Mouse (Mus musculus): Measurements from ENCODE around the gene Wnt7a. TPM values are rescaled to one million over a fixed set of nuclear protein-coding genes. Genes with fewer than 3 reads are reported as not detected.

Wnt7a gene
- total and polyA plus RNA-seq, 3 experiments: not detected

DNA sequence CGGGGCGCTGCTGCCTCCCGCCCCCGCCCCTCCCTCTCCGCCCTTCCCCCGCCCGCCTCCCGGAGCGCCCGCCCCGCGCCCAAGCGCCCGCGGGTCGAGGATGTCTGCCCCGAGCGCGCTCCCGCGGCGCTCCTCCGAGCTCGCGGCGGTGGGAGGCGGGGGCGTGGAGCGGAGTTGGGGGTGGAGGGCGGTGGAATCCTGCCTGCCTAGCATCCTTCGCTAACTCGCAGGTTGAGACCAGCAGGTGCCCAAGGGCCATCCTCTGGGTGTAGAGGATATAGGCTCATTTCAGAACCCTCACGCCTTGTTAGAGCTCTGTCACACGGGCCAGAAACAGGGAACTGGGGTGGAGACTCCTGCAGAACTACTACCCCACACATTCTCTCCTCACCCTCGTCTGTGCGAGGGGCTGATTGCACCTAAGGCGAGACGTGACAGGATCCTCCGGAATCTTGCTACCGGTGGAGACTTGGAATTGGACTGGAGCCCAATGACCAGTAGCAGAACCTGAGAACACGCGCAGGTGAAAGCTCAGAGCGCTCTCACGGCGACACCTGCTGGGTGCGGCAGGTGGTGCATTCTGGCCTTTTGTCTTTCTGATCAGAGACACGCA lies 312 bp upstream of the Wnt7a start:
- DNase-seq (ENCODE audit: low read depth, low spot score): peak; percentile 5
- Histone ChIP-seq H3K27me3 (ENCODE audit: control insufficient read depth in 1 of 2, insufficient read depth in 2 of 2, low read length in 2 of 2) (no peaks in the 10 kb centered on the region), H3K9me3 (replicated peaks; ENCODE audit: insufficient read depth, low read length) (no peaks in the 10 kb centered on the region), H3K36me3 (ENCODE audit: control insufficient read depth in 1 of 2, insufficient read depth in 2 of 2, low read length in 2 of 2) (no peaks in the 10 kb centered on the region), H3K27ac (ENCODE audit: control insufficient read depth, low read depth, low read length) (no peak overlapping the region), H3K9ac (ENCODE audit: control insufficient read depth, low read depth, low read length, poor library complexity, severe bottlenecking) (no peak overlapping the region), H3K4me3 (ENCODE audit: control insufficient read depth in 1 of 2, insufficient read depth in 1 of 2, low read depth in 2 of 2, low read length in 2 of 2) (no peak overlapping the region), H3K4me1 (ENCODE audit: control insufficient read depth in 1 of 2, insufficient read depth in 2 of 2, low read length in 2 of 2) (no peaks in the 10 kb centered on the region), H3K79me2 (ENCODE audit: control insufficient read depth, insufficient read depth, low read length, poor library complexity) (no peaks in the 10 kb centered on the region)
- TF ChIP-seq CTCF (IDR thresholded peaks at IDR 0.05 in 2 of 3, conservative IDR thresholded peaks at IDR 0.05 in 1 of 3; ENCODE audit: control insufficient read depth in 1 of 3, insufficient read depth in 1 of 3, low read depth in 2 of 3, low read length in 3 of 3, poor library complexity in 1 of 3, severe bottlenecking in 1 of 3): peak; percentile 26 to 51 (median 41)
- TF ChIP-seq POLR2AphosphoS5 (IDR thresholded peaks at IDR 0.05; ENCODE audit: borderline replicate concordance, low read depth, low read length): no peak
- TF ChIP-seq HCFC1 (IDR thresholded peaks at IDR 0.05; ENCODE audit: low read depth, low read length): no peak
- no peak for TF ChIP-seq USF1 (IDR thresholded peaks at IDR 0.05; ENCODE audit: low read depth, low read length)
- no peak for TF ChIP-seq EP300 (IDR thresholded peaks at IDR 0.05; ENCODE audit: low read depth in 1 of 2, low read length in 2 of 2)
- no peak for TF ChIP-seq MAZ (IDR thresholded peaks at IDR 0.05; ENCODE audit: low read depth, low read length)
- no peak for TF ChIP-seq MYB (IDR thresholded peaks at IDR 0.05; ENCODE audit: low read depth, low read length)
- TF ChIP-seq E2F4 (IDR thresholded peaks at IDR 0.05; ENCODE audit: borderline replicate concordance, low read depth, low read length): no peak
- TF ChIP-seq RAD21 (IDR thresholded peaks at IDR 0.05; ENCODE audit: low read depth, low read length): peak; percentile 24
- TF ChIP-seq SMC3 (IDR thresholded peaks at IDR 0.05; ENCODE audit: low read depth, low read length): peak; percentile 35

DNA sequence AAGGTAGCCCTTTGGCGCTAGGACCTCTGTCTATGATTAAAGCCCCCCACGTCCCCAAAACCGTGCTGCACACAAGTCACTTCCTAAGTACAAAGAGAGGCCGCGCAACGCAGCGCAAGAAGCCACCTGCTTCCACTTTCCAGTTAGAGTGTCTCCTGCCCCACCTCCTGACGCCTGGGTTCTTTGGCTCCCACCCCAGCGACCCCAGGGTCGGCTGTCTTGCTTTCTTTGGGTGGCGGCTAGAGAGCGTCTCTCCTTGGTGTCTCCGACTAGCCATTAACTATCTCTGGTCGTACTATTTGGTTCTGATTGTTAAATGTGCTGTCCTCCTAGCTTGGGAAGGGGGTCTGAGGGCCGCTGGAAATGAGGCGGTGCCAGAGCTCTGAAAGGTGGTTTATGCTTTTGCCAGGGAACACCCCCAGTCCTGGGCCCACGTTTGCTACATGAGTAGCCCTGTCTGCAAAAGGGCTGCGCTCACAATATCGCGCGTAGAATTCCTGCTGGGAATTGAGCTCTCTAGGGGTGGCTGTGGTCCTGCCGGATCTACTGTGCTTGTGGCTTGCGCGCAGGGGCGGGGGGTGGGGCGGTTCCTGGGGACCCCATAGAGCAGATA lies 889 bp downstream of the Wnt7a start:
- no peak overlapping the region for H3K9ac ChIP-seq (ENCODE audit: control insufficient read depth, low read depth, low read length, poor library complexity, severe bottlenecking)
- DNase-seq (ENCODE audit: low read depth, low spot score): no peak
- H3K79me2 ChIP-seq (ENCODE audit: control insufficient read depth, insufficient read depth, low read length, poor library complexity): no peaks in the 10 kb centered on the region
- H3K4me3 ChIP-seq (ENCODE audit: control insufficient read depth in 1 of 2, insufficient read depth in 1 of 2, low read depth in 2 of 2, low read length in 2 of 2): no peak overlapping the region
- TF ChIP-seq JUND (IDR thresholded peaks at IDR 0.05; ENCODE audit: low read depth, low read length): no peak
- no peak for TF ChIP-seq BHLHE40 (IDR thresholded peaks at IDR 0.05; ENCODE audit: borderline replicate concordance, low read depth, low read length)
- no peak for TF ChIP-seq POLR2AphosphoS2 (IDR thresholded peaks at IDR 0.05; ENCODE audit: low read length)
- no peak for TF ChIP-seq ZMIZ1 (IDR thresholded peaks at IDR 0.05; ENCODE audit: low read depth, low read length)
- no peak for TF ChIP-seq MAFK (IDR thresholded peaks at IDR 0.05; ENCODE audit: borderline replicate concordance, low read depth, low read length)
- no peak for TF ChIP-seq ETS1 (IDR thresholded peaks at IDR 0.05; ENCODE audit: low read depth, low read length)
- no peak for TF ChIP-seq USF2 (IDR thresholded peaks at IDR 0.05; ENCODE audit: borderline replicate concordance in 1 of 2, insufficient read depth in 1 of 2, low read depth in 1 of 2, low read length in 2 of 2)
- no peak for TF ChIP-seq KAT2A (conservative IDR thresholded peaks at IDR 0.05; ENCODE audit: low read depth, low read length)
- no peak for TF ChIP-seq SIN3A (IDR thresholded peaks at IDR 0.05; ENCODE audit: low read length)
- no peak for TF ChIP-seq RCOR1 (IDR thresholded peaks at IDR 0.05; ENCODE audit: low read depth, low read length)
- TF ChIP-seq CHD1 (IDR thresholded peaks at IDR 0.05; ENCODE audit: low read depth, low read length): no peak
- no peak for TF ChIP-seq NELFE (IDR thresholded peaks at IDR 0.05; ENCODE audit: low read depth, low read length)
- no peaks in the 10 kb centered on the region for H3K9me3 ChIP-seq (replicated peaks; ENCODE audit: insufficient read depth, low read length)
- no peak overlapping the region for H3K27ac ChIP-seq (ENCODE audit: control insufficient read depth, low read depth, low read length)
- H3K27me3 ChIP-seq (ENCODE audit: control insufficient read depth in 1 of 2, insufficient read depth in 2 of 2, low read length in 2 of 2): no peaks in the 10 kb centered on the region; a peak in 1 of 4 replicates
- H3K4me1 ChIP-seq (ENCODE audit: control insufficient read depth in 1 of 2, insufficient read depth in 2 of 2, low read length in 2 of 2): no peaks in the 10 kb centered on the region
- H3K36me3 ChIP-seq (ENCODE audit: control insufficient read depth in 1 of 2, insufficient read depth in 2 of 2, low read length in 2 of 2): no peaks in the 10 kb centered on the region

Data from MEL (cell line).